Mouse (Mus musculus) midbrain, embryonic 16.5 days (tissue): ENCODE data around the gene Timm17b. TPM values are rescaled to one million over a fixed set of nuclear protein-coding genes. Genes with fewer than 3 reads are reported as not detected.

Experiments used
- ATAC-seq: fragments of 200-750 bp; cut with Nextera tagmentation; 2 replicates; pipeline ENCODE4 v1.8.0; 2017; ENCODE audit warnings: moderate TSS enrichment
- H3K27ac ChIP-seq: fragments of 300-500 bp; sonication (generic); 2 replicates; pipeline ENCODE4 v1.5.1; 2014; ENCODE audit warnings: mild to moderate bottlenecking, low read length, mixed read lengths
- H3K27me3 ChIP-seq: fragments of 300-500 bp; sonication (generic); 2 replicates; pipeline ENCODE4 v1.6.1; 2014; ENCODE audit warnings: low read depth, low read length, mixed read lengths; ENCODE audit not compliant: control insufficient read depth, insufficient read depth
- H3K36me3 ChIP-seq: fragments of 300-500 bp; sonication (generic); 2 replicates; pipeline ENCODE4 v1.6.1; 2014; ENCODE audit warnings: mild to moderate bottlenecking, low read length, moderate library complexity, mixed read lengths; ENCODE audit not compliant: control insufficient read depth, insufficient read depth
- H3K4me1 ChIP-seq: fragments of 300-500 bp; sonication (generic); 2 replicates; pipeline ENCODE4 v1.6.1; 2014; ENCODE audit warnings: mild to moderate bottlenecking, low read length, mixed read lengths; ENCODE audit not compliant: control insufficient read depth, insufficient read depth
- H3K4me2 ChIP-seq: fragments of 300-500 bp; sonication (generic); 2 replicates; pipeline ENCODE4 v1.6.1; 2014; ENCODE audit warnings: mild to moderate bottlenecking, low read length, mixed read lengths
- H3K4me3 ChIP-seq: fragments of 300-500 bp; sonication (generic); 2 replicates; pipeline ENCODE4 v1.5.1; 2014; ENCODE audit warnings: low read depth, mild to moderate bottlenecking, low read length, moderate library complexity, mixed read lengths
- H3K9ac ChIP-seq: fragments of 300-500 bp; sonication (generic); 2 replicates; pipeline ENCODE4 v1.6.1; 2014; ENCODE audit warnings: low read depth, low read length, mixed read lengths
- H3K9me3 ChIP-seq: fragments of 300-500 bp; sonication (generic); replicated peaks from 2 replicates; pipeline ENCODE4 v1.6.1; 2014; ENCODE audit warnings: mild to moderate bottlenecking, low read length, mixed read lengths; ENCODE audit not compliant: control insufficient read depth, poor library complexity, severe bottlenecking
- WGBS: fragments of 180-500 bp; shearing (Covaris S2); extraction: QIAGEN DNeasy Blood & Tissue Kit; methylation state at CpG from one replicate; pipeline ENCODE4 v1.1.7; 2014; 5-methylcytosine and 5-hydroxymethylcytosine counted together
- polyA plus RNA-seq: library from polyadenylated mRNA; unstranded; fragments of >200 nt; fragmentation: Nextera tagmentation; extraction: Ambion mirVana; gene quantifications from 2 replicates; pipeline ENCODE4 v1.2.1, GENCODE M21; 2015

Timm17b gene
- polyA plus RNA-seq = 166 and 167 TPM in 2 replicates

DNA sequence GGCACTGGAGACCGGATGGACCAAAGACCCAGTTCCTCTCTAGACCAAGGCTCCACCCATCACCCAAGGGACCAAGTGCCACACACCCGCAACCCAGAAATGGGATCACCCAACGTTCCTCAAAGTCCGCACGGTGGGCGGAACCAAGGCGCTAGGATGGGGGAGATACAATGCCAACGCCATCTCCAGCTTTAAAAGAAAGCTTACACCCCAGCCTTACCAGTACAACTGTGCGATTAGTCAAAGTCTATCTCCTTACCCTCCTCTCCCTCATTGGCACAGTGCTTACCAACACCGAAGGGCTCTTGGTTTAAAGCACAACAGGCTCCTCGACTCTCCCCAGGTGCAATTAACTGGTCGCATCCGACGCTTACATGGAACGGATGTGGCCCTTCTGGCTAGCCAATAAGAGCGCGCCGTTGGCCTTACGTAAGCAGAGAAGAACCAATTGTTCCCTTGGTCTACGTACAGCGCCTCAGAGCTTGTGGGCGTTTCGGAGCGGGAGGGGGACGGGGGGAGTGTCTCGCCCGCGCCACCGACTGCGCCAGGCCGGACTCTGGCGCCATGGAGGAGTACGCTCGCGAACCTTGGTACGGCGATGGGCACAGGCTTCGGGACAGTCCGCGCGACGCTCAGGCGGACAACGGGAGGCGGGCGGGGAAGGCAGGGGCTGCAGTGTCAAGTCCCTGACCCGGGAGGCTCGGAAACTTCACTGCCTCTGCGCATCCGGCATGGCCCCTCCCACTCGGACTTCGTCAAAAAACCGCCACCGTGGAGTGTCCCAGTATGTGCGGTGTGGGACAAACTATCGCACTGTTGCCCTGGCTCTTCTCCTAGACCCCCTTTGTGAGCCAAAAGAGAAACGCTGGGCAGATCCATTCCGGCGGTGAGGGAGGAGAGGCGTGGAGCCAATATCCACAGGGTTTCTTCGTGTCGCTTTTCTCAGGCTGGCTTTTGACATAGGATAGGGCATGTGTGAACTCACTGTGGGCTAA lies at the start of gene Timm17b, which contains the start of gene Pqbp1:
Gene Timm17b, plus strand, starts transcription at position 478 of the 995 bp plus-strand sequence.
Gene Pqbp1, minus strand, starts transcription at position 390 of the 995 bp plus-strand sequence.
- Histone ChIP-seq H3K36me3 (peaks cover 4% of the 10 kb centered on the region), H3K27ac (peak within 1 kb of the TSS; percentile 89), H3K4me1 (peaks cover 11% of the 10 kb centered on the region), H3K4me2 (peak within 1 kb of the TSS; percentile 60), H3K4me3 (peak within 1 kb of the TSS; percentile 54), H3K27me3 (no peaks in the 10 kb centered on the region), H3K9me3 (no peaks in the 10 kb centered on the region), H3K9ac (peak within 1 kb of the TSS; percentile 76)
- WGBS = 15% methylated on average over 62 of the region's 62 CpGs
- ATAC-seq = peak; percentile 98

DNA sequence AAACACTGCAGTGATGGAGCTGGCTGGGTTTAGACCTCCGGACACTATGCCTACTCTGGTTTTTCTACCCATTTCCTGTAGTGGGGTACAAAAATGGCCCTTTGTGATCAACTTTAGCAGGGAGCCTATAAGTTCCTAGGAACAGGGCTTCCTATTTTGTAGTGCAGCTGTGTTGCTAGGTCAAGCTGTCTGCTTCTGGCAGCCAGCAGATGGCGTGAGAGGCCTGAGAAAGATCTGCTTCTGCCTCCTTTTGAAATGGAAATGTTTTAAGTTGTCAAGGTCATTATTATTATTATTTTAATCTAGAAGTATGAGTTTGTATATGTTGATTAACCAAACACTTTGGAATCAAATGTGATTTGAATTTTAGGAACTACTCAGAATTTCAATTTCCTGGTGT lies 44.6 kb upstream of the Timm17b start:
- Histone ChIP-seq H3K4me3 (no peak overlapping the region), H3K27ac (no peak overlapping the region), H3K9ac (no peak overlapping the region), H3K4me2 (no peak overlapping the region), H3K4me1 (no peaks in the 10 kb centered on the region), H3K36me3 (no peaks in the 10 kb centered on the region), H3K27me3 (no peaks in the 10 kb centered on the region), H3K9me3 (no peaks in the 10 kb centered on the region)
- no peak for ATAC-seq
- WGBS = 62% methylated on average over 2 of the region's 2 CpGs

- WGBS = 88% methylated on average over 3 of the region's 3 CpGs
- Histone ChIP-seq H3K4me3 (no peak overlapping the region), H3K4me2 (no peak overlapping the region), H3K9me3 (no peaks in the 10 kb centered on the region), H3K27ac (no peak overlapping the region), H3K36me3 (no peaks in the 10 kb centered on the region), H3K9ac (no peak overlapping the region), H3K4me1 (no peaks in the 10 kb centered on the region), H3K27me3 (no peaks in the 10 kb centered on the region)
- ATAC-seq = no peak
Measured at GRCm38 (mm10) chrX:7859191-7859753, 39.9 kb upstream of the Timm17b start.

DNA sequence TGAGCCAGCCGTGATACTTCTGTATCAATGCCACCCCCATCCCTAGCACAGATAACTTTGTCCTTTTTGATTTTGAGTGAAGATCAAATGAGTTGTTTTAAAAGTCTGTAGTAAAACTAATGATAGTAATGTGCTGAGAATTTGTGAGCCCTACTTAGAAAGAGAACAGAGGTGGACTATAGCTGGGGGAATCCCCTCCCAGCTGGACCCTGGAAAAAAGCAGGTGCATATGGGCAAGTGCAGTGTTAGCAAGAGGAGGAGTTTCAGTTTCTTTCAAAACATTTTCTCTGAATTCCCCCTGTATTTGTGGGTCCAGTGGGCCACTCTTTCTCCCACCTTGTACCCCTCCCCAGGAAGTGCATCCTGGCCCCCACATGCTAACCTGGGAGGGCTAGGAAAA lies 36.0 kb upstream of the Timm17b start:
- H3K36me3 ChIP-seq = peaks cover 3% of the 10 kb centered on the region; the same call in 1 of the 2 replicates
- no peak overlapping the region for H3K27ac ChIP-seq
- 85% methylated on average over 1 of the region's 1 CpGs for WGBS
- no peak overlapping the region for H3K4me3 ChIP-seq
- H3K4me1 ChIP-seq = no peaks in the 10 kb centered on the region
- no peak overlapping the region for H3K9ac ChIP-seq
- ATAC-seq = no peak
- H3K27me3 ChIP-seq = no peaks in the 10 kb centered on the region
- H3K4me2 ChIP-seq = no peak overlapping the region
- no peaks in the 10 kb centered on the region for H3K9me3 ChIP-seq

- H3K4me3 ChIP-seq = no peak overlapping the region
- H3K9me3 ChIP-seq = no peaks in the 10 kb centered on the region
- WGBS = 83% methylated on average over 3 of the region's 3 CpGs
- no peak overlapping the region for H3K27ac ChIP-seq
- no peak overlapping the region for H3K4me2 ChIP-seq
- no peak for ATAC-seq
- H3K36me3 ChIP-seq = peaks cover 3% of the 10 kb centered on the region; the same call in 1 of the 2 replicates
- no peaks in the 10 kb centered on the region for H3K27me3 ChIP-seq
- no peak overlapping the region for H3K9ac ChIP-seq
- H3K4me1 ChIP-seq = no peaks in the 10 kb centered on the region
Measured at GRCm38 (mm10) chrX:7864551-7864950, 34.6 kb upstream of the Timm17b start.

- H3K27ac ChIP-seq = no peak overlapping the region
- no peak for ATAC-seq
- WGBS = 81% methylated on average over 2 of the region's 2 CpGs
- H3K9ac ChIP-seq = no peak overlapping the region
- H3K36me3 ChIP-seq = peaks cover 3% of the 10 kb centered on the region; the same call in 1 of the 2 replicates
- H3K9me3 ChIP-seq = no peaks in the 10 kb centered on the region
- no peak overlapping the region for H3K4me3 ChIP-seq
- H3K4me1 ChIP-seq = no peaks in the 10 kb centered on the region
- no peaks in the 10 kb centered on the region for H3K27me3 ChIP-seq
- H3K4me2 ChIP-seq = no peak overlapping the region
Measured at GRCm38 (mm10) chrX:7865343-7865742, 33.8 kb upstream of the Timm17b start.

- Histone ChIP-seq H3K27me3 (no peaks in the 10 kb centered on the region), H3K4me1 (no peaks in the 10 kb centered on the region), H3K9ac (no peak overlapping the region), H3K27ac (no peak overlapping the region), H3K9me3 (no peaks in the 10 kb centered on the region), H3K36me3 (peaks cover 3% of the 10 kb centered on the region; the same call in 1 of the 2 replicates), H3K4me2 (no peak overlapping the region), H3K4me3 (no peak overlapping the region)
- ATAC-seq = no peak
- WGBS = 78% methylated on average over 2 of the region's 2 CpGs
Measured at GRCm38 (mm10) chrX:7865786-7866185, 33.4 kb upstream of the Timm17b start.

DNA sequence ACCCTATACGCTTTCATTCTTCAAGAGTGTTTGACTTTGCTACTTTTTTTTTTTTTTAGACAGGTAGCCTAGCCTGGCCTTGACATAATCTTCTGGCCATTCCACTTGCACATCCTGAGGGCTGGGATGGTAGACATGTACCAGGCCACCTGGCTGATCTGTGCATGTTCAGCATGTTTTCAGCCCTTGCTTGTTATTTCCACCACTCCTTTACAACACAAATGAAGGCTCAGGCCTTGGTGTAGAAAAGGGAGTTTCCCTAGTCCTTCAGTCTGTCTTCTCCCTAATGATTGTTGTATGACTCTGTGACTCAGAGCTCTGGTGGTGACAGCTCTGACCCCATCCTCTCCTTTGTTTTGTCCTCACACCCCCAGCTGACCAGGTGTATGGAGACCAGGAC lies 32.0 kb upstream of the Timm17b start:
- Histone ChIP-seq H3K36me3 (peaks cover 3% of the 10 kb centered on the region; the same call in 1 of the 2 replicates), H3K9me3 (no peaks in the 10 kb centered on the region), H3K27me3 (no peaks in the 10 kb centered on the region), H3K4me1 (no peaks in the 10 kb centered on the region), H3K4me2 (no peak overlapping the region), H3K9ac (no peak overlapping the region), H3K4me3 (no peak overlapping the region), H3K27ac (no peak overlapping the region)
- no peak for ATAC-seq
- WGBS = 100% methylated on average over 1 of the region's 1 CpGs

GRCm38 (mm10) chrX:7868506-7868905 lies 30.7 kb upstream of the Timm17b start:
- no peak overlapping the region for H3K27ac ChIP-seq
- H3K4me1 ChIP-seq = no peaks in the 10 kb centered on the region
- no peak for ATAC-seq
- H3K9ac ChIP-seq = no peak overlapping the region
- H3K9me3 ChIP-seq = no peaks in the 10 kb centered on the region
- no peaks in the 10 kb centered on the region for H3K27me3 ChIP-seq
- WGBS = 38% methylated on average over 2 of the region's 2 CpGs
- H3K36me3 ChIP-seq = peaks cover 3% of the 10 kb centered on the region; the same call in 1 of the 2 replicates
- H3K4me2 ChIP-seq = no peak overlapping the region
- H3K4me3 ChIP-seq = no peak overlapping the region
